Mouse (Mus musculus) thymus, adult 2 months (tissue): ENCODE results near the gene Zfr2.

Source experiments
- CTCF ChIP-seq: fragments of 200-500 bp; IDR thresholded peaks from 2 replicates; pipeline ENCODE4 v1.5.1; 2012; ENCODE audit warnings: mild to moderate bottlenecking, control low read depth, low read length, moderate library complexity, borderline replicate concordance; ENCODE audit not compliant: control insufficient read depth, poor library complexity, insufficient read depth; ENCODE audit errors: extremely low read depth
- POLR2A ChIP-seq: fragments of 200-500 bp; IDR thresholded peaks from 2 replicates; pipeline ENCODE4 v1.6.1; 2012; ENCODE audit warnings: mild to moderate bottlenecking, low read length, control low read depth, moderate library complexity; ENCODE audit not compliant: control insufficient read depth, poor library complexity, insufficient read depth; ENCODE audit errors: extremely low read depth

DNA sequence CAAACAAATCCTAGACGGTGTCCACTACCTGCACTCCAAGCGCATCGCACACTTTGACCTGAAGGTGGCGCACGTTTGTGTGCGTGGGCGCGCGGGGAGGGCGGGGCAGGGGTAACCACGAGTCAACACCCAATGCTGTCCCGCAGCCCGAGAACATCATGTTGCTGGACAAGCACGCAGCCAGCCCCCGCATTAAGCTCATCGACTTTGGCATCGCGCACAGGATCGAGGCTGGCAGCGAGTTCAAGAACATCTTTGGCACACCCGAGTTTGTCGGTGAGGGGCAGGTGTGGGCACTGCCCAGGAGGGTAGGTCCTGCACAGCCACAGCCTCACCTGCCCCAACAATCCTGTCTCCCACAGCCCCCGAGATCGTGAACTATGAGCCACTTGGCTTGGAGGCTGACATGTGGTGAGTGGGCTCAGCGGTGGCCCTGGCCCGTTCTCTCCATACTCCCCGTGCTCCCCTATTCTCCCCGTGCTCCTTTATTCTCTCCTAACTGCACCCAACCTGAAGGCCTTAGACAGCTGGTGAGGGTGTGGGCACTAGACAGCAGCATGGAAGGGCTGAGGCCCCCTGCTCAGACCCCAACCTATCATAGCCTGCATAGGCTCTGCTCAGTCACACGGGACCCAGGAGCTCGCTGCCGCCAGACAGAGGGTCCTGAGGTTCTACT lies 42.6 kb upstream of the Zfr2 start:
- no peak for TF ChIP-seq POLR2A
- peak; percentile 17; the same call in 1 of the 2 replicates for TF ChIP-seq CTCF
